Mouse (Mus musculus) bone marrow macrophage, adult 2 months (primary cell): ENCODE measurements at regions not wholly inside any gene's neighbourhood (a gene's known extent, or its start where the extent isn't known, plus 50 kb on each side); places are given as distances from the start of the nearest gene placed in this dataset.

ENCODE experiments used
- H3K27ac ChIP-seq: 2 replicates; pipeline ENCODE4 v1.5.1; 2012; ENCODE audit warnings: low read depth, low read length; ENCODE audit not compliant: insufficient read depth
- H3K4me1 ChIP-seq: 2 replicates; pipeline ENCODE4 v1.6.1; 2012; ENCODE audit warnings: low read length; ENCODE audit not compliant: control insufficient read depth, insufficient read depth
- H3K4me3 ChIP-seq: 2 replicates; pipeline ENCODE4 v1.5.1; 2012; ENCODE audit warnings: mild to moderate bottlenecking, low read length, moderate library complexity; ENCODE audit not compliant: insufficient read depth
- CTCF ChIP-seq: IDR thresholded peaks from 2 replicates; pipeline ENCODE4 v1.5.1; 2012; ENCODE audit warnings: low read depth, mild to moderate bottlenecking, low read length, moderate library complexity
- POLR2A ChIP-seq: IDR thresholded peaks from 2 replicates; pipeline ENCODE4 v1.6.1; 2012; ENCODE audit warnings: mild to moderate bottlenecking, low read depth, low read length, borderline replicate concordance

GRCm38 (mm10) chr3:80422646-80423045, 380.0 kb downstream of the Gria2 start:
- H3K4me1 ChIP-seq, result no peaks in the 10 kb centered on the region
- no peak overlapping the region for H3K27ac ChIP-seq
- TF ChIP-seq CTCF (no peak), POLR2A (no peak)
- H3K4me3 ChIP-seq, result no peak overlapping the region
